Mouse (Mus musculus): ENCODE results near the gene Slc26a10.

Slc26a10 gene

GRCm38 (mm10) chr10:127179871-127180694 lies at the start of gene Slc26a10:
Slc26a10 (minus strand) TSS chr10:127180645.
- DNase-seq (ENCODE audit: low spot score) = no peak

GRCm38 (mm10) chr10:127228897-127229296 lies 48.5 kb upstream of the Slc26a10 start:
- DNase-seq (ENCODE audit: low spot score) = no peak

- no peak for DNase-seq (ENCODE audit: low spot score)
These were observed 46.7 kb upstream of the Slc26a10 start for GRCm38 (mm10) chr10:127227163-127227562.

- peak; percentile 37 for DNase-seq (ENCODE audit: low spot score)
These were observed 46.0 kb upstream of the Slc26a10 start for GRCm38 (mm10) chr10:127226318-127226895.

GRCm38 (mm10) chr10:127225732-127226131 lies 45.3 kb upstream of the Slc26a10 start:
- no peak for DNase-seq (ENCODE audit: low spot score)

GRCm38 (mm10) chr10:127225213-127225612 lies 44.8 kb upstream of the Slc26a10 start:
- no peak for DNase-seq (ENCODE audit: low spot score)

GRCm38 (mm10) chr10:127218339-127218738 lies 37.9 kb upstream of the Slc26a10 start:
- no peak for DNase-seq (ENCODE audit: low spot score)

- no peak for DNase-seq (ENCODE audit: low spot score)
These were observed 36.7 kb upstream of the Slc26a10 start for GRCm38 (mm10) chr10:127217177-127217576.

GRCm38 (mm10) chr10:127216456-127216855 lies 36.0 kb upstream of the Slc26a10 start:
- DNase-seq (ENCODE audit: low spot score) = no peak

GRCm38 (mm10) chr10:127214422-127214803 lies 34.0 kb upstream of the Slc26a10 start:
- no peak for DNase-seq (ENCODE audit: low spot score)

GRCm38 (mm10) chr10:127213704-127214421 lies 33.4 kb upstream of the Slc26a10 start:
- DNase-seq (ENCODE audit: low spot score) = no peak

- DNase-seq (ENCODE audit: low spot score) = no peak
These were observed 32.8 kb upstream of the Slc26a10 start for GRCm38 (mm10) chr10:127213272-127213671.

- DNase-seq (ENCODE audit: low spot score) = peak; percentile 88
These were observed 31.0 kb upstream of the Slc26a10 start, which contains the start of gene Pip4k2c for GRCm38 (mm10) chr10:127211414-127211854. Pip4k2c (minus strand) TSS chr10:127211585.

GRCm38 (mm10) chr10:127210961-127211405 lies 30.5 kb upstream of the Slc26a10 start:
- no peak for DNase-seq (ENCODE audit: low spot score)

- DNase-seq (ENCODE audit: low spot score) = no peak
These were observed 29.6 kb upstream of the Slc26a10 start for GRCm38 (mm10) chr10:127209928-127210570.

- no peak for DNase-seq (ENCODE audit: low spot score)
These were observed 28.5 kb upstream of the Slc26a10 start for GRCm38 (mm10) chr10:127208921-127209320.

GRCm38 (mm10) chr10:127205373-127205772 lies 24.9 kb upstream of the Slc26a10 start:
- DNase-seq (ENCODE audit: low spot score) = no peak

GRCm38 (mm10) chr10:127204589-127204988 lies 24.1 kb upstream of the Slc26a10 start:
- no peak for DNase-seq (ENCODE audit: low spot score)

- no peak for DNase-seq (ENCODE audit: low spot score)
These were observed 22.7 kb upstream of the Slc26a10 start for GRCm38 (mm10) chr10:127203106-127203505.

GRCm38 (mm10) chr10:127200279-127200678 lies 19.8 kb upstream of the Slc26a10 start:
- DNase-seq (ENCODE audit: low spot score) = no peak

- no peak for DNase-seq (ENCODE audit: low spot score)
These were observed 19.0 kb upstream of the Slc26a10 start for GRCm38 (mm10) chr10:127199474-127199873.

- no peak for DNase-seq (ENCODE audit: low spot score)
These were observed 18.6 kb upstream of the Slc26a10 start for GRCm38 (mm10) chr10:127199068-127199467.
